ENCODE assay signal across 21 mouse cellular contexts in genomic region chr14:11752678-11753077, GRCm38 (mm10).
"Had no signal": no experiment of that assay in that cellular context is flagged by ENCODE, and none has a peak within 500 bp of the region (broad histone marks: within the 10 kb centered on the region; RNA-seq: fewer than 3 reads in every experiment).

No protein-coding gene starts in this region.

- H3K36me3 ChIP-seq: limb, embryonic 12.5 days; limb, embryonic 15.5 days; neural tube, embryonic 15.5 days had no signal

- H3K27me3 ChIP-seq: limb, embryonic 12.5 days; limb, embryonic 15.5 days; neural tube, embryonic 15.5 days had no signal

- H3K27ac ChIP-seq: limb, embryonic 12.5 days; limb, embryonic 15.5 days; liver, embryonic 14.5 days; macrophage; neural tube, embryonic 15.5 days; stomach, postnatal 0 days had no signal

- H3K9ac ChIP-seq: limb, embryonic 12.5 days; limb, embryonic 15.5 days; liver, embryonic 14.5 days; liver, postnatal 0 days; lung, embryonic 14.5 days; neural tube, embryonic 15.5 days had no signal

- H3K9me3 ChIP-seq: limb, embryonic 12.5 days; limb, embryonic 15.5 days; neural tube, embryonic 15.5 days had no signal

- ATAC-seq: liver, postnatal 0 days; lung, postnatal 0 days had no signal

- H3K4me2 ChIP-seq: limb, embryonic 12.5 days; limb, embryonic 15.5 days; liver, embryonic 11.5 days; lung, embryonic 14.5 days; neural tube, embryonic 15.5 days had no signal

- H3K4me3 ChIP-seq: limb, embryonic 12.5 days; limb, embryonic 15.5 days; myocyte; neural tube, embryonic 15.5 days had no signal

- DNase-seq: kidney, adult 9 months; kidney, postnatal 14 days; kidney, postnatal 4 days; left cerebral cortex, postnatal 4 days; liver, postnatal 0 days; lung, embryonic 14.5 days; right cerebral cortex, adult 18-20 months; right cerebral cortex, postnatal 14 days; right cerebral cortex, postnatal 4 days; thymus, adult 2 months; thymus, postnatal 14 days; thymus, postnatal 4 days had no signal
